Mouse (Mus musculus) cortical plate, adult 2 months (tissue): ENCODE results near the gene Adamts20.

Source experiments
- CTCF ChIP-seq: fragments of 200-500 bp; IDR thresholded peaks from 2 replicates; pipeline ENCODE4 v1.5.1; 2011; ENCODE audit warnings: mild to moderate bottlenecking, control low read depth, low read length; ENCODE audit not compliant: insufficient read depth; ENCODE audit errors: extremely low read depth
- POLR2A ChIP-seq: fragments of 200-500 bp; IDR thresholded peaks from 2 replicates; pipeline ENCODE4 v1.6.1; 2011; ENCODE audit warnings: mild to moderate bottlenecking, low read length, control low read depth; ENCODE audit not compliant: insufficient read depth; ENCODE audit errors: extremely low read depth

- TF ChIP-seq CTCF (no peak), POLR2A (no peak)
These were observed 126.2 kb downstream of the Adamts20 start for GRCm38 (mm10) chr15:94339011-94339410.
